Mouse (Mus musculus) stomach, postnatal 0 days (tissue): Measurements from ENCODE around the gene Sgip1. TPM values are rescaled to one million over a fixed set of nuclear protein-coding genes. Genes with fewer than 3 reads are reported as not detected.

Source experiments
- ATAC-seq: fragments of 200-750 bp; cut with Nextera tagmentation; 2 replicates; pipeline ENCODE4 v1.8.0; 2017; ENCODE audit not compliant: low FRiP score, low TSS enrichment
- DNase-seq: peaks from one replicate; pipeline ENCODE4 v3.0.0-alpha.2; 2016; ENCODE audit warnings: low spot score
- H3K27ac ChIP-seq: fragments of 300-500 bp; sonication (generic); replicated peaks from 2 replicates; pipeline ENCODE4 v1.5.1; 2014; ENCODE audit warnings: mild to moderate bottlenecking, control low read depth
- H3K27me3 ChIP-seq: fragments of 300-500 bp; sonication (generic); 2 replicates; pipeline ENCODE4 v1.6.1; 2014; ENCODE audit warnings: low read length; ENCODE audit not compliant: control insufficient read depth, insufficient read depth
- H3K36me3 ChIP-seq: fragments of 300-500 bp; sonication (generic); 2 replicates; pipeline ENCODE4 v1.6.1; 2014; ENCODE audit warnings: low read length, mixed read lengths; ENCODE audit not compliant: control insufficient read depth, insufficient read depth
- H3K4me1 ChIP-seq: fragments of 300-500 bp; sonication (generic); replicated peaks from 2 replicates; pipeline ENCODE4 v1.6.1; 2014; ENCODE audit warnings: antibody characterized with exemption; ENCODE audit not compliant: control insufficient read depth, insufficient read depth
- H3K4me2 ChIP-seq: fragments of 300-500 bp; sonication (generic); replicated peaks from 2 replicates; pipeline ENCODE4 v1.6.1; 2014; ENCODE audit warnings: low read depth, mild to moderate bottlenecking, control low read depth, moderate library complexity
- H3K4me3 ChIP-seq: fragments of 300-500 bp; sonication (generic); 2 replicates; pipeline ENCODE4 v1.5.1; 2014; ENCODE audit warnings: low read depth, low read length, control low read depth
- H3K9ac ChIP-seq: fragments of 300-500 bp; sonication (generic); 2 replicates; pipeline ENCODE4 v1.6.1; 2014; ENCODE audit warnings: mild to moderate bottlenecking, low read length, control low read depth, mixed read lengths
- H3K9me3 ChIP-seq: fragments of 300-500 bp; sonication (generic); 2 replicates; pipeline ENCODE4 v1.6.1; 2016; ENCODE audit warnings: low read length; ENCODE audit not compliant: control insufficient read depth
- CTCF ChIP-seq: IDR thresholded peaks from 2 replicates; pipeline ENCODE4 v1.5.1; 2016; ENCODE audit warnings: antibody characterized with exemption, low read depth, mild to moderate bottlenecking, moderate library complexity
- EP300 ChIP-seq: optimal IDR thresholded peaks from 2 replicates; pipeline ENCODE3; 2016; ENCODE audit warnings: antibody characterized with exemption
- WGBS: fragments of 180-500 bp; shearing (Covaris S2); extraction: QIAGEN DNeasy Blood & Tissue Kit; methylation state at CpG from one replicate; pipeline ENCODE4 v1.1.7; 2014; 5-methylcytosine and 5-hydroxymethylcytosine counted together
- polyA plus RNA-seq: library from polyadenylated mRNA; unstranded; fragments of >200 nt; fragmentation: Nextera tagmentation; extraction: Ambion mirVana; gene quantifications from 2 replicates; pipeline ENCODE4 v1.2.1, GENCODE M21; 2015

Gene Sgip1
- polyA plus RNA-seq, result 2.4 and 2.8 TPM in 2 replicates

GRCm38 (mm10) chr4:102741287-102741686 is at the start of gene Sgip1:
Gene Sgip1 (plus strand): TSS chr4:102741297.
- H3K36me3 ChIP-seq, result no peaks in the 10 kb centered on the region
- H3K9me3 ChIP-seq, result no peaks in the 10 kb centered on the region
- ATAC-seq, result no peak
- DNase-seq, result no peak
- TF ChIP-seq CTCF (no peak), EP300 (no peak)
- no peaks in the 10 kb centered on the region for H3K27me3 ChIP-seq
- H3K4me2 ChIP-seq, result no peak within 1 kb of the TSS
- no peaks in the 10 kb centered on the region for H3K4me1 ChIP-seq
- H3K4me3 ChIP-seq, result no peak within 1 kb of the TSS
- no peak within 1 kb of the TSS for H3K9ac ChIP-seq
- 66% methylated on average over 8 of the region's 8 CpGs for WGBS
- H3K27ac ChIP-seq, result no peak within 1 kb of the TSS

GRCm38 (mm10) chr4:102691402-102691801 is 49.7 kb upstream of the Sgip1 start:
- H3K4me1 ChIP-seq, result no peaks in the 10 kb centered on the region
- no peak overlapping the region for H3K9ac ChIP-seq
- H3K9me3 ChIP-seq, result no peaks in the 10 kb centered on the region
- TF ChIP-seq EP300, result no peak
- TF ChIP-seq CTCF, result no peak
- H3K4me3 ChIP-seq, result no peak overlapping the region
- no peaks in the 10 kb centered on the region for H3K27me3 ChIP-seq
- no peak for DNase-seq
- WGBS, result 48% methylated on average over 4 of the region's 4 CpGs
- no peak overlapping the region for H3K27ac ChIP-seq
- no peak overlapping the region for H3K4me2 ChIP-seq
- H3K36me3 ChIP-seq, result no peaks in the 10 kb centered on the region
- no peak for ATAC-seq

- Histone ChIP-seq H3K4me2 (no peak overlapping the region), H3K36me3 (no peaks in the 10 kb centered on the region), H3K9me3 (no peaks in the 10 kb centered on the region), H3K4me1 (no peaks in the 10 kb centered on the region), H3K9ac (no peak overlapping the region), H3K27me3 (no peaks in the 10 kb centered on the region), H3K4me3 (no peak overlapping the region), H3K27ac (no peak overlapping the region)
- ATAC-seq (no peak), DNase-seq (no peak)
- TF ChIP-seq EP300 (no peak), CTCF (no peak)
- WGBS, result 96% methylated on average over 7 of the region's 7 CpGs
These were observed 43.1 kb upstream of the Sgip1 start for GRCm38 (mm10) chr4:102697966-102698365.

- Histone ChIP-seq H3K4me2 (no peak overlapping the region), H3K4me3 (no peak overlapping the region), H3K27me3 (no peaks in the 10 kb centered on the region), H3K9me3 (no peaks in the 10 kb centered on the region), H3K27ac (no peak overlapping the region), H3K9ac (no peak overlapping the region), H3K36me3 (no peaks in the 10 kb centered on the region), H3K4me1 (no peaks in the 10 kb centered on the region)
- no peak for TF ChIP-seq CTCF
- TF ChIP-seq EP300, result no peak
- DNase-seq (no peak), ATAC-seq (no peak)
- WGBS, result 71% methylated on average over 4 of the region's 4 CpGs
These were observed 29.4 kb upstream of the Sgip1 start for GRCm38 (mm10) chr4:102711731-102712130.

- no peak for ATAC-seq
- Histone ChIP-seq H3K9ac (no peak overlapping the region), H3K4me3 (no peak overlapping the region), H3K27me3 (no peaks in the 10 kb centered on the region), H3K4me1 (no peaks in the 10 kb centered on the region), H3K4me2 (no peak overlapping the region), H3K9me3 (no peaks in the 10 kb centered on the region), H3K27ac (no peak overlapping the region), H3K36me3 (no peaks in the 10 kb centered on the region)
- no peak for DNase-seq
- TF ChIP-seq CTCF (0 out of 2 replicates have a peak, but pooled peaks have one; percentile 27), EP300 (no peak)
These were observed 25.6 kb upstream of the Sgip1 start for GRCm38 (mm10) chr4:102715532-102715931.

GRCm38 (mm10) chr4:102717123-102717828 is 23.8 kb upstream of the Sgip1 start:
- H3K4me3 ChIP-seq, result no peak overlapping the region
- no peak for TF ChIP-seq CTCF
- TF ChIP-seq EP300, result no peak
- H3K9ac ChIP-seq, result no peak overlapping the region
- H3K36me3 ChIP-seq, result no peaks in the 10 kb centered on the region
- no peak for ATAC-seq
- DNase-seq, result no peak
- no peak overlapping the region for H3K27ac ChIP-seq
- WGBS, result 67% methylated on average over 5 of the region's 5 CpGs
- no peaks in the 10 kb centered on the region for H3K9me3 ChIP-seq
- no peaks in the 10 kb centered on the region for H3K4me1 ChIP-seq
- H3K27me3 ChIP-seq, result no peaks in the 10 kb centered on the region
- no peak overlapping the region for H3K4me2 ChIP-seq
